Mouse (Mus musculus) limb, embryonic 12.5 days (tissue): ENCODE data around the gene Eif2b3. TPM values are rescaled to one million over a fixed set of nuclear protein-coding genes. Genes with fewer than 3 reads are reported as not detected.

Experiments used
- ATAC-seq: fragments of 200-750 bp; cut with Nextera tagmentation; 2 replicates; pipeline ENCODE4 v1.8.0; 2017; ENCODE audit warnings: low read depth, moderate TSS enrichment; ENCODE audit not compliant: insufficient number of reproducible peaks, insufficient read depth, low FRiP score, low TSS enrichment
- H3K27ac ChIP-seq: fragments of 300-500 bp; sonication (generic); 2 replicates; pipeline ENCODE4 v1.5.1; 2016; ENCODE audit warnings: mild to moderate bottlenecking, moderate library complexity
- H3K27me3 ChIP-seq: fragments of 300-500 bp; sonication (generic); 2 replicates; pipeline ENCODE4 v1.6.1; 2016; ENCODE audit warnings: mild to moderate bottlenecking, moderate library complexity
- H3K36me3 ChIP-seq: fragments of 300-500 bp; sonication (generic); 2 replicates; pipeline ENCODE4 v1.6.1; 2016; ENCODE audit warnings: mild to moderate bottlenecking, moderate library complexity
- H3K4me1 ChIP-seq: fragments of 300-500 bp; sonication (generic); replicated peaks from 2 replicates; pipeline ENCODE4 v1.6.1; 2016
- H3K4me2 ChIP-seq: fragments of 300-500 bp; sonication (generic); 2 replicates; pipeline ENCODE4 v1.6.1; 2016; ENCODE audit warnings: mild to moderate bottlenecking, moderate library complexity
- H3K4me3 ChIP-seq: fragments of 300-500 bp; sonication (generic); replicated peaks from 2 replicates; pipeline ENCODE4 v1.5.1; 2016; ENCODE audit warnings: mild to moderate bottlenecking
- H3K9ac ChIP-seq: fragments of 300-500 bp; sonication (generic); replicated peaks from 2 replicates; pipeline ENCODE4 v1.6.1; 2016; ENCODE audit warnings: mild to moderate bottlenecking, moderate library complexity
- H3K9me3 ChIP-seq: fragments of 300-500 bp; sonication (generic); 2 replicates; pipeline ENCODE4 v1.6.1; 2016; ENCODE audit warnings: mild to moderate bottlenecking, moderate library complexity
- WGBS: fragments of 180-500 bp; shearing (Covaris S2); methylation state at CpG from one replicate; pipeline ENCODE4 v1.1.7; 2016; 5-methylcytosine and 5-hydroxymethylcytosine counted together
- polyA plus RNA-seq: library from polyadenylated mRNA; unstranded; fragments of >200 nt; fragmentation: Nextera tagmentation; extraction: Ambion mirVana; gene quantifications from 2 replicates; pipeline ENCODE4 v1.2.1, GENCODE M21; 2016

The Eif2b3 gene
- polyA plus RNA-seq = 53.0 and 54.0 TPM in 2 replicates

GRCm38 (mm10) chr4:117019206-117020134, at the start of gene Eif2b3:
Gene Eif2b3 (plus strand): TSS chr4:117019402.
- Histone ChIP-seq H3K27me3 (no peaks in the 10 kb centered on the region), H3K9ac (peak within 1 kb of the TSS; percentile 85), H3K4me1 (peaks cover 9% of the 10 kb centered on the region), H3K4me2 (peak within 1 kb of the TSS; percentile 74), H3K9me3 (no peaks in the 10 kb centered on the region), H3K4me3 (peak within 1 kb of the TSS; percentile 83), H3K36me3 (peaks cover 23% of the 10 kb centered on the region), H3K27ac (peak within 1 kb of the TSS; percentile 70)
- WGBS = under 1% methylated on average over 61 of the region's 61 CpGs
- ATAC-seq = peak; percentile 89

- Histone ChIP-seq H3K4me2 (no peak overlapping the region), H3K27ac (no peak overlapping the region), H3K4me3 (no peak overlapping the region), H3K9me3 (no peaks in the 10 kb centered on the region), H3K9ac (no peak overlapping the region), H3K36me3 (no peaks in the 10 kb centered on the region), H3K4me1 (no peaks in the 10 kb centered on the region), H3K27me3 (no peaks in the 10 kb centered on the region)
- 68% methylated on average over 2 of the region's 2 CpGs for WGBS
- no peak for ATAC-seq
Measured at GRCm38 (mm10) chr4:116976503-116976902, 42.7 kb upstream of the Eif2b3 start.

- no peak for ATAC-seq
- Histone ChIP-seq H3K36me3 (peaks cover 18% of the 10 kb centered on the region), H3K27me3 (no peaks in the 10 kb centered on the region), H3K4me3 (no peak overlapping the region), H3K4me1 (no peaks in the 10 kb centered on the region), H3K9ac (no peak overlapping the region), H3K4me2 (no peak overlapping the region), H3K9me3 (no peaks in the 10 kb centered on the region), H3K27ac (no peak overlapping the region)
- WGBS = 96% methylated on average over 7 of the region's 7 CpGs
Measured at GRCm38 (mm10) chr4:116985681-116986080, 33.5 kb upstream of the Eif2b3 start.

GRCm38 (mm10) chr4:116986400-116987121, 32.6 kb upstream of the Eif2b3 start:
- peak; percentile 45; the same call in 1 of the 2 replicates for ATAC-seq
- Histone ChIP-seq H3K27me3 (no peaks in the 10 kb centered on the region), H3K9ac (no peak overlapping the region), H3K27ac (no peak overlapping the region), H3K4me1 (no peaks in the 10 kb centered on the region), H3K4me2 (no peak overlapping the region), H3K36me3 (peaks cover 24% of the 10 kb centered on the region), H3K4me3 (no peak overlapping the region), H3K9me3 (no peaks in the 10 kb centered on the region)
- 69% methylated on average over 17 of the region's 17 CpGs for WGBS

GRCm38 (mm10) chr4:116987122-116987456, 32.1 kb upstream of the Eif2b3 start:
- 76% methylated on average over 5 of the region's 5 CpGs for WGBS
- H3K9ac ChIP-seq = no peak overlapping the region
- no peak overlapping the region for H3K27ac ChIP-seq
- no peaks in the 10 kb centered on the region for H3K4me1 ChIP-seq
- H3K4me3 ChIP-seq = no peak overlapping the region
- no peaks in the 10 kb centered on the region for H3K9me3 ChIP-seq
- ATAC-seq = no peak
- H3K27me3 ChIP-seq = no peaks in the 10 kb centered on the region
- no peak overlapping the region for H3K4me2 ChIP-seq
- peaks cover 24% of the 10 kb centered on the region for H3K36me3 ChIP-seq

GRCm38 (mm10) chr4:116989731-116990130, 29.5 kb upstream of the Eif2b3 start:
- no peaks in the 10 kb centered on the region for H3K27me3 ChIP-seq
- 69% methylated on average over 6 of the region's 6 CpGs for WGBS
- H3K9ac ChIP-seq = no peak overlapping the region
- no peak for ATAC-seq
- no peaks in the 10 kb centered on the region for H3K9me3 ChIP-seq
- H3K27ac ChIP-seq = no peak overlapping the region
- H3K4me1 ChIP-seq = peaks cover 9% of the 10 kb centered on the region
- peaks cover 28% of the 10 kb centered on the region for H3K36me3 ChIP-seq
- no peak overlapping the region for H3K4me3 ChIP-seq
- H3K4me2 ChIP-seq = no peak overlapping the region

GRCm38 (mm10) chr4:116991366-116991765, 27.8 kb upstream of the Eif2b3 start:
- Histone ChIP-seq H3K4me1 (peaks cover 17% of the 10 kb centered on the region), H3K27me3 (peaks cover 3% of the 10 kb centered on the region; the same call in 1 of the 2 replicates), H3K27ac (no peak overlapping the region), H3K4me3 (no peak overlapping the region), H3K9me3 (no peaks in the 10 kb centered on the region), H3K4me2 (no peak overlapping the region), H3K9ac (no peak overlapping the region), H3K36me3 (peaks cover 28% of the 10 kb centered on the region)
- ATAC-seq = no peak
- WGBS = 16% methylated on average over 7 of the region's 7 CpGs

GRCm38 (mm10) chr4:116993672-116994621, 25.3 kb upstream of the Eif2b3 start, which contains the start of gene Urod:
Gene Urod (minus strand): TSS chr4:116994413.
- peak within 1 kb of the TSS; percentile 76 for H3K9ac ChIP-seq
- peak within 1 kb of the TSS; percentile 96 for H3K4me3 ChIP-seq
- peak; percentile 84 for ATAC-seq
- peaks cover 32% of the 10 kb centered on the region for H3K36me3 ChIP-seq
- WGBS = 2% methylated on average over 38 of the region's 38 CpGs
- peak within 1 kb of the TSS; percentile 70 for H3K27ac ChIP-seq
- H3K27me3 ChIP-seq = peaks cover 6% of the 10 kb centered on the region; the same call in 1 of the 2 replicates
- H3K4me2 ChIP-seq = peak within 1 kb of the TSS; percentile 98
- no peaks in the 10 kb centered on the region for H3K9me3 ChIP-seq
- peaks cover 19% of the 10 kb centered on the region for H3K4me1 ChIP-seq

- peaks cover 19% of the 10 kb centered on the region for H3K4me1 ChIP-seq
- H3K9me3 ChIP-seq = no peaks in the 10 kb centered on the region
- no peak for ATAC-seq
- under 1% methylated on average over 58 of the region's 58 CpGs for WGBS
- H3K27me3 ChIP-seq = peaks cover 6% of the 10 kb centered on the region; the same call in 1 of the 2 replicates
- H3K27ac ChIP-seq = peak within 1 kb of the TSS; percentile 70
- H3K9ac ChIP-seq = peak within 1 kb of the TSS; percentile 76
- H3K36me3 ChIP-seq = peaks cover 31% of the 10 kb centered on the region
- peak within 1 kb of the TSS; percentile 98 for H3K4me2 ChIP-seq
- peak within 1 kb of the TSS; percentile 96 for H3K4me3 ChIP-seq
Measured at GRCm38 (mm10) chr4:116995131-116995797, 23.9 kb upstream of the Eif2b3 start, which contains the start of gene Hectd3. Gene Hectd3 (plus strand): TSS chr4:116995317.

- under 1% methylated on average over 16 of the region's 16 CpGs for WGBS
- H3K9ac ChIP-seq = peak overlapping the region; percentile 76
- peaks cover 6% of the 10 kb centered on the region; the same call in 1 of the 2 replicates for H3K27me3 ChIP-seq
- H3K27ac ChIP-seq = peak overlapping the region; percentile 70
- peak overlapping the region; percentile 96 for H3K4me3 ChIP-seq
- H3K9me3 ChIP-seq = no peaks in the 10 kb centered on the region
- no peak for ATAC-seq
- peaks cover 31% of the 10 kb centered on the region for H3K36me3 ChIP-seq
- peaks cover 19% of the 10 kb centered on the region for H3K4me1 ChIP-seq
- peak overlapping the region; percentile 98 for H3K4me2 ChIP-seq
Measured at GRCm38 (mm10) chr4:116995798-116996135, 23.4 kb upstream of the Eif2b3 start.
